Mouse (Mus musculus) midbrain, postnatal 0 days (tissue): ENCODE data around the gene Slc25a30. TPM values are rescaled to one million over a fixed set of nuclear protein-coding genes. Genes with fewer than 3 reads are reported as not detected.

Experiments used
- ATAC-seq: fragments of 200-750 bp; cut with Nextera tagmentation; 2 replicates; pipeline ENCODE4 v1.8.0; 2017; ENCODE audit warnings: moderate number of reproducible peaks, mild to moderate bottlenecking, moderate TSS enrichment, moderate library complexity; ENCODE audit not compliant: low FRiP score
- DNase-seq: peaks from one replicate; pipeline ENCODE4 v3.0.0-alpha.2; 2015; ENCODE audit warnings: low spot score
- H3K27ac ChIP-seq: fragments of 300-500 bp; sonication (generic); 2 replicates; pipeline ENCODE4 v1.5.1; 2014; ENCODE audit warnings: low read depth, mild to moderate bottlenecking, low read length, mixed read lengths
- H3K27me3 ChIP-seq: fragments of 300-500 bp; sonication (generic); 2 replicates; pipeline ENCODE4 v1.6.1; 2014; ENCODE audit warnings: low read length, control low read depth, mixed read lengths; ENCODE audit not compliant: insufficient read depth
- H3K36me3 ChIP-seq: fragments of 300-500 bp; sonication (generic); 2 replicates; pipeline ENCODE4 v1.6.1; 2014; ENCODE audit warnings: low read length, control low read depth, mixed read lengths; ENCODE audit not compliant: insufficient read depth
- H3K4me1 ChIP-seq: fragments of 300-500 bp; sonication (generic); 2 replicates; pipeline ENCODE4 v1.6.1; 2014; ENCODE audit warnings: mild to moderate bottlenecking, control low read depth, antibody characterized with exemption, low read length, mixed read lengths; ENCODE audit not compliant: insufficient read depth
- H3K4me2 ChIP-seq: fragments of 300-500 bp; sonication (generic); 2 replicates; pipeline ENCODE4 v1.6.1; 2014; ENCODE audit warnings: low read depth, mild to moderate bottlenecking, low read length, mixed read lengths; ENCODE audit not compliant: poor library complexity, severe bottlenecking
- H3K4me3 ChIP-seq: fragments of 300-500 bp; sonication (generic); 2 replicates; pipeline ENCODE4 v1.5.1; 2014; ENCODE audit warnings: low read depth, mild to moderate bottlenecking, low read length, moderate library complexity
- H3K9ac ChIP-seq: fragments of 300-500 bp; sonication (generic); replicated peaks from 2 replicates; pipeline ENCODE4 v1.6.1; 2014; ENCODE audit warnings: mild to moderate bottlenecking, low read length, moderate library complexity, mixed read lengths; ENCODE audit not compliant: poor library complexity, severe bottlenecking
- H3K9me3 ChIP-seq: fragments of 300-500 bp; sonication (generic); 2 replicates; pipeline ENCODE4 v1.6.1; 2016; ENCODE audit warnings: low read length, control low read depth
- CTCF ChIP-seq: IDR thresholded peaks from 2 replicates; pipeline ENCODE4 v1.5.1; 2016; ENCODE audit warnings: antibody characterized with exemption, mild to moderate bottlenecking
- WGBS: fragments of 180-500 bp; shearing (Covaris S2); extraction: QIAGEN DNeasy Blood & Tissue Kit; methylation state at CpG from one replicate; pipeline ENCODE4 v1.1.7; 2014; 5-methylcytosine and 5-hydroxymethylcytosine counted together
- polyA plus RNA-seq: library from polyadenylated mRNA; unstranded; fragments of >200 nt; fragmentation: Nextera tagmentation; extraction: Ambion mirVana; gene quantifications from 2 replicates; pipeline ENCODE4 v1.2.1, GENCODE M21; 2015
- total RNA-seq: library from RNA; depleted of rRNA; stranded (reverse); fragments of >200 nt; gene quantifications from 2 replicates; pipeline ENCODE4 v1.2.3, GENCODE M21; 2014

Slc25a30 gene
- total and polyA plus RNA-seq, 2 experiments from 2014 or later = 6.5 to 9.6 TPM

GRCm38 (mm10) chr14:75797769-75798386 is 11.0 kb upstream of the Slc25a30 start:
- no peak for TF ChIP-seq CTCF
- Histone ChIP-seq H3K27ac (no peak overlapping the region), H3K27me3 (no peaks in the 10 kb centered on the region), H3K4me2 (no peak overlapping the region), H3K36me3 (no peaks in the 10 kb centered on the region), H3K9ac (no peak overlapping the region), H3K9me3 (no peaks in the 10 kb centered on the region), H3K4me1 (no peaks in the 10 kb centered on the region), H3K4me3 (no peak overlapping the region)
- DNase-seq (no peak), ATAC-seq (no peak)
- WGBS = 53% methylated on average over 5 of the region's 5 CpGs

GRCm38 (mm10) chr14:75795918-75796317 is 9.1 kb upstream of the Slc25a30 start:
- Histone ChIP-seq H3K4me2 (no peak overlapping the region), H3K9ac (no peak overlapping the region), H3K4me1 (no peaks in the 10 kb centered on the region), H3K36me3 (no peaks in the 10 kb centered on the region), H3K4me3 (no peak overlapping the region), H3K27me3 (no peaks in the 10 kb centered on the region), H3K9me3 (no peaks in the 10 kb centered on the region), H3K27ac (no peak overlapping the region)
- ATAC-seq = no peak
- no peak for DNase-seq
- no peak for TF ChIP-seq CTCF
- 88% methylated on average over 4 of the region's 4 CpGs for WGBS

GRCm38 (mm10) chr14:75794726-75795125 is 7.9 kb upstream of the Slc25a30 start:
- TF ChIP-seq CTCF = no peak

GRCm38 (mm10) chr14:75794324-75794723 is 7.5 kb upstream of the Slc25a30 start:
- H3K4me2 ChIP-seq = no peak overlapping the region
- 70% methylated on average over 6 of the region's 6 CpGs for WGBS
- DNase-seq (no peak), ATAC-seq (no peak)
- H3K9ac ChIP-seq = no peak overlapping the region
- no peaks in the 10 kb centered on the region for H3K27me3 ChIP-seq
- no peak overlapping the region for H3K4me3 ChIP-seq
- no peaks in the 10 kb centered on the region for H3K4me1 ChIP-seq
- no peak overlapping the region for H3K27ac ChIP-seq
- H3K9me3 ChIP-seq = no peaks in the 10 kb centered on the region
- H3K36me3 ChIP-seq = no peaks in the 10 kb centered on the region
- no peak for TF ChIP-seq CTCF

More at GRCm38 (mm10) chr14:75794726-75795125, 7.9 kb upstream of the Slc25a30 start:
- H3K9me3 ChIP-seq = no peaks in the 10 kb centered on the region
- H3K9ac ChIP-seq = no peak overlapping the region
- WGBS = 81% methylated on average over 5 of the region's 5 CpGs
- no peak overlapping the region for H3K4me2 ChIP-seq
- H3K36me3 ChIP-seq = no peaks in the 10 kb centered on the region
- H3K4me3 ChIP-seq = no peak overlapping the region
- no peak overlapping the region for H3K27ac ChIP-seq
- H3K27me3 ChIP-seq = no peaks in the 10 kb centered on the region
- DNase-seq = no peak
- no peaks in the 10 kb centered on the region for H3K4me1 ChIP-seq
- ATAC-seq = no peak

GRCm38 (mm10) chr14:75793110-75793509 is 6.3 kb upstream of the Slc25a30 start:
- Histone ChIP-seq H3K36me3 (no peaks in the 10 kb centered on the region), H3K4me1 (no peaks in the 10 kb centered on the region), H3K9ac (no peak overlapping the region), H3K9me3 (no peaks in the 10 kb centered on the region), H3K27ac (no peak overlapping the region), H3K27me3 (no peaks in the 10 kb centered on the region), H3K4me2 (no peak overlapping the region), H3K4me3 (no peak overlapping the region)
- TF ChIP-seq CTCF = no peak
- ATAC-seq (no peak), DNase-seq (no peak)
- WGBS = 87% methylated on average over 4 of the region's 4 CpGs

DNA sequence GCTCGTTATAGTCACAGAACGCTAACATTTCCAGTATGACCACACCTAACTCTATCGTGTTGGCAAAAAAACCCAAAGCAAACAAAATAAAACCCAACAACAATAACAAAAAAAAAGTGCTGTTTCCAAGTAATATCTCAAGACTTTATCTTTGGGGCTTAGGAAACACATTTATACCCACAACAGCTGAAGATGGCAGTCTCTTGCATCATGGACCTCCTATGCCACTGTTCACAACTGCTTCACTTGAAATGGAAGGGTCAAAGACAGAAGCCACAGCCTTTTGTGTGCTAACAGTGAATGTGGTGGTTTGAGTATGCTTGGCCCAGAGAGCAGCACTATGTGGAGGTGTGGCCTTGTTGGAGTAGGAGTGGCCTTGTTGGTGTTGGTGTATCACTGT is 4.5 kb upstream of the Slc25a30 start:
- WGBS = 88% methylated on average over 3 of the region's 3 CpGs
- Histone ChIP-seq H3K4me2 (no peak overlapping the region), H3K27me3 (no peaks in the 10 kb centered on the region), H3K4me3 (no peak overlapping the region), H3K4me1 (no peaks in the 10 kb centered on the region), H3K36me3 (no peaks in the 10 kb centered on the region), H3K27ac (no peak overlapping the region), H3K9ac (no peak overlapping the region), H3K9me3 (no peaks in the 10 kb centered on the region)
- DNase-seq (no peak), ATAC-seq (no peak)
- no peak for TF ChIP-seq CTCF
